Mouse (Mus musculus): ENCODE measurements around the gene Pfdn2. TPM values are rescaled to one million over a fixed set of nuclear protein-coding genes. Genes with fewer than 3 reads are reported as not detected.

The Pfdn2 gene
- polyA plus RNA-seq, 1 experiment: 135 TPM

DNA sequence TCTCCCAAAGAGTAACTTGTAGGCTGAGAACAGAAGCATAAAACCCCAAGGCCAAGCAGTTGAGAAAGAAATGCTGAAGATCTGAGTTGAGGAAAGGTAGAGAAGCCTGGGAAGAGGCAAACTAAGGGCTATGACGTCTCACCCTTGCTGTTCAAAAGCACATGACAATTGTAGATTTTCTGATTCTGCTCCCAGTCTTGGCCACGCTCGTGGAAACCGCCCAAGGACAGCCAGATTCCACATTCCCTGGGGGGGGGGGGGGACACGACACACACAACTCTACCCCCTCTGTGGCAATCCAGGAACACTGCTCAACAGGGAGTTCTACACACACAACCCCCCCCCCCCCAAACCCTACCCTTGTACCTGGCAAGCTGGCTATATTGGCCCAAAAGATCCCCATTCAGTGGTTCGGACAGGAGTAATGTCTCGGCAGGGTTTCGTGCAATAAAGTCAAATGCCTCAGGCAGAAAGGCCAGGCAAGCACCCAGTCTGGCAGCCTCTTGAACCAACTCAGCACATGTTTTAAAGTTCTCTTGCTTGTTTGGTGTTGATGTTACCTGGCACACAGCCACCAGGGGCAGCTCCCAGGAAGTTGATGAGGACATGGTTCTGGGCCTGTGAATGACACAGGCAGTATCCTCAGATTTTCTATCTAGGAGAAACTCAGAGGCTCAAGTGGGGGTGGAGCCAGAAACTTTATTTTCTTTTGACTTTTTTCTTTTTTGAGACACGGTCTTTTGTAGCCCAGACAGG, 1.4 kb upstream of the Pfdn2 start:
- WGBS: 48% methylated on average over 9 of the region's 9 CpGs
- Histone ChIP-seq H3K27ac (ENCODE audit: insufficient read depth, low read length) (no peak overlapping the region), H3K4me3 (replicated peaks; ENCODE audit: insufficient read depth, low read depth, low read length) (no peak overlapping the region), H3K4me1 (ENCODE audit: control insufficient read depth, insufficient read depth, low read length) (peaks cover 4% of the 10 kb centered on the region; the same call in 1 of the 2 replicates), H3K27me3 (ENCODE audit: control insufficient read depth, insufficient read depth, low read length) (no peaks in the 10 kb centered on the region)
- no peak for TF ChIP-seq POLR2A (IDR thresholded peaks at IDR 0.05; ENCODE audit: borderline replicate concordance, insufficient read depth, low read length)
- TF ChIP-seq CTCF (IDR thresholded peaks at IDR 0.05; ENCODE audit: borderline replicate concordance, insufficient read depth, low read depth, low read length): no peak
- peak; percentile 34 to 39 for DNase-seq

DNA sequence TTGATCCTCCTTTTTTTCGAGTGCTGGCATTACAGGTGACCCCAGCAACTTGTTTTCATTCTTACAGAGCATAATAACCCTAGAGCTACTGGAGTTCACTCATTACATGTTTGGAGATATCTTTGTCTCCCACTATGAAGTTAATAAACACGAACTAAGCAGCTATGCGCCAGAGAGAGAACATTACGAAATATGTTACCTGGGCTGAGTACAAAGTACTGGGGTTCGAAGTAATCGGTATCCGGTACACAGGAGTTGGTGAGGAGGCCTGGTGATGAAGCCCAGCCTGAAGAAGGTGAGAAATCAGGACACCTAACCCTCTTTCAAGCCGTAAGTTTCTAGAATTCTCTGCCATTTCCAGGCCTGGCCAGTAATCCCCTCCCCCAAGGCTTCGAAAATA, 755 bp upstream of the Pfdn2 start:
- no peak for DNase-seq
- peak overlapping the region; percentile 74 for H3K4me3 ChIP-seq (replicated peaks; ENCODE audit: insufficient read depth, low read depth, low read length)
- 64% methylated on average over 9 of the region's 9 CpGs for WGBS
- no peak for TF ChIP-seq CTCF (IDR thresholded peaks at IDR 0.05; ENCODE audit: borderline replicate concordance, insufficient read depth, low read depth, low read length)
- TF ChIP-seq POLR2A (IDR thresholded peaks at IDR 0.05; ENCODE audit: borderline replicate concordance, insufficient read depth, low read length): no peak
- peaks cover 4% of the 10 kb centered on the region; the same call in 1 of the 2 replicates for H3K4me1 ChIP-seq (ENCODE audit: control insufficient read depth, insufficient read depth, low read length)
- H3K27ac ChIP-seq (ENCODE audit: insufficient read depth, low read length): no peak overlapping the region
- no peaks in the 10 kb centered on the region for H3K27me3 ChIP-seq (ENCODE audit: control insufficient read depth, insufficient read depth, low read length)

DNA sequence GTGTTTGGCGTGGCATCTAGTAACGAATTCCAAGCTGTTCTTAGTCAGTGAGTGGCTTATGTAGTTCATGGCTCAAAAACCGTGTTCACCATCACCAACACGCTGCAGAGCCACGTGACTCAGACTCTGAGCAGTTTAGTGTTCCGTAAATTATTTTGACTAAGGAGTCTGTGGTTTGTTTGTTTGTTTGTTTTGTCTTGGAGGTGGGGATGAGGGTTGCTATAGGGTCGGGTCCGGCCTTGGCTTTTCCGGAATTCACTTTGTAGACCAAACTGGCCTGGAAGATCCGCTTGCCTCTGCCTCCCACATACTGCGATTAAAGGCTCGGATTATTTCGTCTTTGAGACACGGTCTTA, 603 bp downstream of the Pfdn2 start:
- under 1% methylated on average over 14 of the region's 14 CpGs for WGBS
- TF ChIP-seq CTCF (IDR thresholded peaks at IDR 0.05; ENCODE audit: borderline replicate concordance, insufficient read depth, low read depth, low read length): no peak
- no peak for TF ChIP-seq POLR2A (IDR thresholded peaks at IDR 0.05; ENCODE audit: borderline replicate concordance, insufficient read depth, low read length)
- no peak for DNase-seq
- peak overlapping the region; percentile 74 for H3K4me3 ChIP-seq (replicated peaks; ENCODE audit: insufficient read depth, low read depth, low read length)
- no peaks in the 10 kb centered on the region for H3K27me3 ChIP-seq (ENCODE audit: control insufficient read depth, insufficient read depth, low read length)
- H3K4me1 ChIP-seq (ENCODE audit: control insufficient read depth, insufficient read depth, low read length): peaks cover 8% of the 10 kb centered on the region
- no peak overlapping the region for H3K27ac ChIP-seq (ENCODE audit: insufficient read depth, low read length)

- peak; percentile 34 to 42 for DNase-seq
- Histone ChIP-seq H3K27me3 (ENCODE audit: control insufficient read depth, insufficient read depth, low read length) (no peaks in the 10 kb centered on the region), H3K4me1 (ENCODE audit: control insufficient read depth, insufficient read depth, low read length) (peaks cover 8% of the 10 kb centered on the region), H3K27ac (ENCODE audit: insufficient read depth, low read length) (no peak overlapping the region), H3K4me3 (replicated peaks; ENCODE audit: insufficient read depth, low read depth, low read length) (no peak overlapping the region)
- TF ChIP-seq POLR2A (IDR thresholded peaks at IDR 0.05; ENCODE audit: borderline replicate concordance, insufficient read depth, low read length) (no peak), CTCF (IDR thresholded peaks at IDR 0.05; ENCODE audit: borderline replicate concordance, insufficient read depth, low read depth, low read length) (no peak)
- WGBS: 17% methylated on average over 3 of the region's 3 CpGs
Observed at GRCm38 (mm10) chr1:171348665-171349064, 3.2 kb downstream of the Pfdn2 start.

GRCm38 (mm10) chr1:171349210-171349609, 3.7 kb downstream of the Pfdn2 start:
- no peak overlapping the region for H3K4me3 ChIP-seq (replicated peaks; ENCODE audit: insufficient read depth, low read depth, low read length)
- H3K4me1 ChIP-seq (ENCODE audit: control insufficient read depth, insufficient read depth, low read length): peaks cover 8% of the 10 kb centered on the region
- no peak for TF ChIP-seq POLR2A (IDR thresholded peaks at IDR 0.05; ENCODE audit: borderline replicate concordance, insufficient read depth, low read length)
- no peak for TF ChIP-seq CTCF (IDR thresholded peaks at IDR 0.05; ENCODE audit: borderline replicate concordance, insufficient read depth, low read depth, low read length)
- DNase-seq: no peak
- H3K27ac ChIP-seq (ENCODE audit: insufficient read depth, low read length): no peak overlapping the region
- no peaks in the 10 kb centered on the region for H3K27me3 ChIP-seq (ENCODE audit: control insufficient read depth, insufficient read depth, low read length)
- 27% methylated on average over 2 of the region's 2 CpGs for WGBS

GRCm38 (mm10) chr1:171355812-171356340, 10.4 kb downstream of the Pfdn2 start:
- DNase-seq: no peak
- WGBS: 73% methylated on average over 5 of the region's 5 CpGs
- TF ChIP-seq CTCF (IDR thresholded peaks at IDR 0.05; ENCODE audit: borderline replicate concordance, insufficient read depth, low read depth, low read length): peak; percentile 54; the same call in 1 of the 2 replicates
- no peak for TF ChIP-seq POLR2A (IDR thresholded peaks at IDR 0.05; ENCODE audit: borderline replicate concordance, insufficient read depth, low read length)
- peaks cover 6% of the 10 kb centered on the region; the same call in 1 of the 2 replicates for H3K4me1 ChIP-seq (ENCODE audit: control insufficient read depth, insufficient read depth, low read length)
- no peaks in the 10 kb centered on the region for H3K27me3 ChIP-seq (ENCODE audit: control insufficient read depth, insufficient read depth, low read length)
- no peak overlapping the region for H3K4me3 ChIP-seq (replicated peaks; ENCODE audit: insufficient read depth, low read depth, low read length)
- H3K27ac ChIP-seq (ENCODE audit: insufficient read depth, low read length): no peak overlapping the region

- no peak for DNase-seq
Observed at GRCm38 (mm10) chr1:171356814-171357213, 11.3 kb downstream of the Pfdn2 start.

GRCm38 (mm10) chr1:171358421-171358820, 13.0 kb downstream of the Pfdn2 start:
- TF ChIP-seq CTCF (IDR thresholded peaks at IDR 0.05; ENCODE audit: borderline replicate concordance, insufficient read depth, low read depth, low read length) (peak; percentile 42; the same call in 1 of the 2 replicates), POLR2A (IDR thresholded peaks at IDR 0.05; ENCODE audit: borderline replicate concordance, insufficient read depth, low read length) (no peak)
- peak in 1 of 2 experiments; percentile 47 for DNase-seq
- no peak overlapping the region for H3K27ac ChIP-seq (ENCODE audit: insufficient read depth, low read length)

More at GRCm38 (mm10) chr1:171356814-171357213, 11.3 kb downstream of the Pfdn2 start:
- Histone ChIP-seq H3K27ac (ENCODE audit: insufficient read depth, low read length) (no peak overlapping the region), H3K27me3 (ENCODE audit: control insufficient read depth, insufficient read depth, low read length) (no peaks in the 10 kb centered on the region), H3K4me3 (replicated peaks; ENCODE audit: insufficient read depth, low read depth, low read length) (no peak overlapping the region), H3K4me1 (ENCODE audit: control insufficient read depth, insufficient read depth, low read length) (peaks cover 10% of the 10 kb centered on the region; the same call in 1 of the 2 replicates)
- TF ChIP-seq CTCF (IDR thresholded peaks at IDR 0.05; ENCODE audit: borderline replicate concordance, insufficient read depth, low read depth, low read length): no peak
- TF ChIP-seq POLR2A (IDR thresholded peaks at IDR 0.05; ENCODE audit: borderline replicate concordance, insufficient read depth, low read length): no peak
- 89% methylated on average over 2 of the region's 2 CpGs for WGBS

More at GRCm38 (mm10) chr1:171358421-171358820, 13.0 kb downstream of the Pfdn2 start:
- Histone ChIP-seq H3K4me3 (replicated peaks; ENCODE audit: insufficient read depth, low read depth, low read length) (no peak overlapping the region), H3K27me3 (ENCODE audit: control insufficient read depth, insufficient read depth, low read length) (no peaks in the 10 kb centered on the region), H3K4me1 (ENCODE audit: control insufficient read depth, insufficient read depth, low read length) (peaks cover 12% of the 10 kb centered on the region; the same call in 1 of the 2 replicates)
- WGBS: 54% methylated on average over 4 of the region's 4 CpGs

All from cerebellum, adult 2 months (tissue).